Mouse (Mus musculus) kidney, postnatal 25 days (tissue): ENCODE results near the gene Golph3l.

Experiments used
- DNase-seq, 2 experiments: peaks; one replicate each; pipeline ENCODE4 v3.0.0; 2021; ENCODE audit warnings: mixed read lengths in 2 of 2

Gene Golph3l

GRCm38 (mm10) chr3:95657108-95657507 is 68.4 kb downstream of the Golph3l start:
- DNase-seq: no peak

GRCm38 (mm10) chr3:95657711-95658110 is 69.0 kb downstream of the Golph3l start:
- DNase-seq: no peak

GRCm38 (mm10) chr3:95658236-95658867 is 69.6 kb downstream of the Golph3l start, which contains the start of gene Mcl1:
Gene Mcl1, plus strand, starts transcription at chr3:95658788.
- DNase-seq: peak; percentile 96 to 98

- DNase-seq: peak; percentile 76 to 88
Measured at GRCm38 (mm10) chr3:95658868-95659712, 70.4 kb downstream of the Golph3l start.

GRCm38 (mm10) chr3:95659948-95660347 is 71.2 kb downstream of the Golph3l start:
- DNase-seq: no peak

DNA sequence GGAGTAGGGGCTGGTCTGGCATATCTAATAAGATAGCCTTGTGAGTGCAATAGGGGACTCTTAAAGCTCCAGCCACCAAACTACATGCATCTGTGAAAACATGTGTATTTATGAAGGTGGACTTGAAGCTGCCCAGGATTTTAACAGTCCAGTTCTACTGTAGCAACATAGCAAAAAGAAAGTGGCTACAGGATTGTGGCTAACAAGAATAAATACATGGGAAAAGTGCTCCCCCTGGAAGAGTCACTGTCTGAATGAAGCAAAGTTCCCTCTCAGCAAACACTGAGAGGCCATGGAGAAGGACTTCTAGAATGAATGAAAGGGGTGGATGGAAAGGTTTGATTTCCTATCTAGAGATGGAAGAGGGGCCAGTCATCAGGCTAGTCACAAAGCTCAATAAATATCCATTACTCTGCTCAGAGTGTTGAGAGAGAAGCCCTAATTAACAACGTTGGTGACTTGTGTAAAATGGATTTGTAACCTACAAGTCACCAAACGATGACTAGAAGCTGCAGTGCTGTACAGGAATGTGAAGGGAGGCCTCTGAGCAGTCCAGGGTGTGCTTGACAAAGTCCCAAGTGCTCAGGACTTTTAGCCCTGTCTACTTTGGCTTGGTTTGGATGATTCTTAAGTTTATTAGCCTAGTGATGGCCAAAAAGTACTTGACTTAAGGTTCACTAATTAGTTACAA is 72.2 kb downstream of the Golph3l start:
- no peak for DNase-seq

GRCm38 (mm10) chr3:95661945-95662715 is 73.4 kb downstream of the Golph3l start:
- DNase-seq: peak; percentile 57 to 71

DNA sequence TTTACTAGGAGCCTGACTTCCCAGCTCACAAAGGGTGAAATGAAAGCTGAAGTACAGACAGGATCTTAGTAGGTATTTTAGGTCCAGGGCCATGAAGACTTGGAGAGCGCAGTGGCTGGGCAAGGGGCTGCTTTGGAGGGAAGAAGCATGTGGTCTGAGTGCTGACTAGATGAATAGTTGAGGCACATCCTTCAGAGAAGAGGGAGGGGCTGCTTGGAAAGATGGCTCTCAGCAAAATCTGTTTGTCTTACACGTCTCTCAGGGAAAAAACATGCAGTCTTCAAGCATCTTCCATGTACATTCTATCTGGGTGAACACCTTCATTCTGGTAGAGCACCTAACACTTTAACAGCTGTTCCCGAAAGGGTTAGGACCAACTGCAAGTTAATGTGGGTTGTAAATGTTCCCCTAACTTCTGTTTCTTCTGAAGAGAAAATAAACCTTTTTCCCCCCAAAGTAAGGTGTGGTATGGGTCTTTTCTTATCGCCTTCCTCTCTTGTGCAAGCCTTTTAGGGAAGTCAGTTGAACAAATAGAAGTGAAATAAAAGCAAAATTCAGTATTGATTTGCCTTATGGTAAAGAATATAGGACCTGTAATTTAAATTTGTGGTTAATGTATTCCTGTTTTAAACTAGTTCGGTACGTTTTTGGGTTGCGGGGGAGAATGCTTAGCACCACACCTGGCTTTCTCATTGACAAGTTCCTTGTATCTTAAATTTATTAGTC is 74.2 kb downstream of the Golph3l start:
- no peak for DNase-seq

DNA sequence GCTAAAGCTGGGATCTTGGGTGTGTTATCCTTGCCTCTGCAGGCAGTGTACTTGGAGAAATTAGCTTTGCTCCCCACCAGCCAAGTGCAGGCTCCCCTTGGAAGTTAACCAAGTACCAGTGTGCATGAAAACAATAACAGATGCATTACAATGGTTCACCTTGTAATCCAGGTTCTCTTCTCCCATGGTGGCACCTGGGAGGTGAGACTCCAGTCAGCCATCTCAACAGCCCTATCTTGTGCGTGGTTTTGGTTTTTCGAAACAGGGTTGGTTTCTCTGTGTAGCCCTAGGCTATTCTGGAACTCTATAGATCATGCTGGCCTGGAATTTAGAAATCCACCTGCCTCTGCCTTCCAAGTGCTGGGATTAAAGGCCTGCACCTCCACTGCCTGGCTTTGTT is 74.8 kb downstream of the Golph3l start:
- DNase-seq: no peak

DNA sequence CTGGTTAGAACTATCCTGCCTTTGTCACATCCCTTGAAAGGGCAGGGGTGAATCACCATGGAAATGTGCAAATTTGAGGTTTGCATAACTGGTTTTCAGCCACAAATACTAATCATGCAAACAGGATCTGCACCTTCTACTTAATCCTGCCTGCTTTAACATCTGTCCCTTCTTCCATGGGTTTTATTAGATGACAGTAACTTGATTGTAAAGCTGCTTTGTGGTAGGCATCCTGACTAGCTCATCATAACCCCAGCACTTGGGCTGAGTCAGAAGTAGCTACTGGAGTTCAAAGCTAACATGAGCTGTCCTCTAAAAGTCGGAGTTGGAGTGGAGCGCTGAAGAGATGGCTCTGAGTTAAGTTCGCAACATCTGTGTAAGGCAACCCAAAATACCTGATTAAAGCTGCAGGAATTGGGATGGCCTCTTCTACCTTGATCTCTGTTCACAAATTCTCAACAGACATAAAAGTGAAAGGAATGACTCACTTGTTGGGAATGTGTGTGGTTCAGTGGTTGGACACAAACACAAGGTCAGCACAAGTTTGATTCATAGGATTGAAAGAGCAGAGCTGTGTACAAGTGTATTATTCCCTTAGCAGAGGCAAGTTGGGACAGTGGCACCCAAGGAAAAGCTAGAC is 75.4 kb downstream of the Golph3l start:
- DNase-seq: no peak

- no peak for DNase-seq
Measured at GRCm38 (mm10) chr3:95664940-95665352, 76.2 kb downstream of the Golph3l start.

- peak; percentile 76 to 78 for DNase-seq
Measured at GRCm38 (mm10) chr3:95666124-95666844, 77.5 kb downstream of the Golph3l start.

- DNase-seq: no peak
Measured at GRCm38 (mm10) chr3:95667521-95667920, 78.8 kb downstream of the Golph3l start.

DNA sequence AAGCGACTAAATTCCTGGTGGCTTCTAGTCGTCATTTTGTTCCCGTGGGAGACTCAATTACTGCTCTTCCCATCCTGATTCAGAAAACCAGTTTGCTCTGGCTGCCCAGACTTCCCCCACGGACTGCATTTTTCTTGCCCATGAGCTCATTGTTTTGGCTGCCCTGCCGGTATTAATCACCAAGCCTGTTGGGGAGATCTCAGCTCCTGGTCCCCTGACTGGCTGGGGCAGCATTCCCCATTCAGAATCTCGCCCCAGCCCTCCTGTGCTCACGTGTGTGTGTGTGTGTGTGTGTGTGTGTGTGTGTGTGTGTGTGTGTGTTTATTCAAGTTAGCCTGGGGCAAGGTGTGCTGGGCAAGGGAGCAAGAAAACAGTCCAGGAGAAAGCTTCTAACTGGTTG is 79.3 kb downstream of the Golph3l start:
- peak; percentile 70 to 92 for DNase-seq
